Mouse (Mus musculus): ENCODE measurements around the gene Elavl1. TPM values are rescaled to one million over a fixed set of nuclear protein-coding genes. Genes with fewer than 3 reads are reported as not detected.

Elavl1 gene
- polyA plus RNA-seq (2011; ENCODE audit: insufficient read depth, insufficient read length, low replicate concordance, missing spikeins) = 21.7 and 28.5 TPM in 2 replicates

DNA sequence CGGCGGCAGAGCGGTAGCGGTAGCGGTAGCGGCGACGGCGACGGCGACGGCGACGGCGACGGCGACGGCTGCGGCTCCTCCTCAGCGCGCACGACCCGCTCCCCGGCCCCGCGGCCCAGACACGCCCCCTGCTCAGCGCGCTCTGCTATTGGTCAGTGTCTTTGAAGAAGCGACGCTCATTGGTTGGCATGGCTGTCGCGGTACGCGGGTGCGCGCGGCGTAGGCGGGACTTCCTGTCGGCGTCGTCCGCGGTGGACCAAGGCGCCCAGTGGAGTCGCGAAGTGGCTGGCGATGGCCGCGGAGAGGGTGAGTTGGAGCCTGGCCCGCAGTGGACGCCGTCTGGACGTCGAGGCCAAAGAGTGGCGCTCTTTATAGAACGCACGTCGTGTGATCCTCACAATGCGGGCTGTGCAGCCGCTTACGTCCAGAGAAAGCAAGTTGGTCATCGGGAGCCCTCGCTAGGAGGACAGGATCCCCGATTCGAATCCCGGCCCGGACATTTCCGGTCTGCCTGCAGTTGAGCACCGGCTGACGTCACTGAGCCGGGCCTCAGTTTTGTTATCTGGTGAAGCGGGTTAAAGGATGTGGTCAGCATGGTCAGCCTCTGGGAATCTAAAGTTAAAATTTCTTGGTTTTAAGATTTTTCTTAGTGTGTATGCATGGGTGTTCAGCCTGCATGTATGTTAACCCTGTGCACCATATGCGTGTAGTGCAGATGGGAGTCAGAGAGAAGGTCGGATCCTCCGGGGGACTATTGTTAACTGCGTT lies at the start of gene Elavl1, which contains the start of gene Ccl25:
Gene Elavl1 (minus strand): TSS at position 431 of the 768 bp plus-strand sequence.
Gene Ccl25 (plus strand): TSS at position 228 of the 768 bp plus-strand sequence.
- Histone ChIP-seq H3K4me1 (ENCODE audit: control insufficient read depth, insufficient read depth, low read length) (no peaks in the 10 kb centered on the region; the same call in 1 of the 2 replicates), H3K4me3 (replicated peaks; ENCODE audit: control insufficient read depth, low read depth, low read length) (peak within 1 kb of the TSS; percentile 95), H3K27ac (ENCODE audit: control insufficient read depth, insufficient read depth, low read depth, low read length, poor library complexity) (peak within 1 kb of the TSS; percentile 97)
- no peak for TF ChIP-seq CTCF (IDR thresholded peaks at IDR 0.05; ENCODE audit: control insufficient read depth, insufficient read depth, low read length)
- peak; percentile 81; the same call in 1 of the 2 replicates for TF ChIP-seq POLR2A (IDR thresholded peaks at IDR 0.05; ENCODE audit: borderline replicate concordance, control insufficient read depth, low read depth, low read length)
- WGBS = under 1% methylated on average over 77 of the region's 78 CpGs

DNA sequence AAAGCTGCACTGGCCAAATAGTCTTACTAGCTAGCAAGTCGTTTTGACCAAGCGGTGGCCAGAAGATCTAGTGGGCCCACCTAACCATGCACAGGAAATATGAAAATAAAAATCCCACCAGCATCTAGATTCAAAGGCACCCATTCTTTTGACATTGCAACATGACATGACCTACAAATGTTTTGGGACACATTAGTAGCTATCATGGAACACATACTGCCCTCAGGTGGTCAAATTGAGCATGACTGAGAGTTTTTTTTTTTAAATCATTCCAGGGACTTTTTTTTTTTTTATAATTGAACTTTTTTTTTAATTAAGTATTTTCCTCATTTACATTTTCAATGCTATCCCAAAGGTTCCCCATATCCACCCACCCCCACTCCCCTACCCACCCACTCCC lies 47.4 kb upstream of the Elavl1 start:
- Histone ChIP-seq H3K4me3 (replicated peaks; ENCODE audit: control insufficient read depth, low read depth, low read length) (no peak overlapping the region), H3K4me1 (ENCODE audit: control insufficient read depth, insufficient read depth, low read length) (no peaks in the 10 kb centered on the region), H3K27ac (ENCODE audit: control insufficient read depth, insufficient read depth, low read depth, low read length, poor library complexity) (no peak overlapping the region)
- no peak for TF ChIP-seq CTCF (IDR thresholded peaks at IDR 0.05; ENCODE audit: control insufficient read depth, insufficient read depth, low read length)
- no peak for TF ChIP-seq POLR2A (IDR thresholded peaks at IDR 0.05; ENCODE audit: borderline replicate concordance, control insufficient read depth, low read depth, low read length)
- 63% methylated on average over 2 of the region's 2 CpGs for WGBS

DNA sequence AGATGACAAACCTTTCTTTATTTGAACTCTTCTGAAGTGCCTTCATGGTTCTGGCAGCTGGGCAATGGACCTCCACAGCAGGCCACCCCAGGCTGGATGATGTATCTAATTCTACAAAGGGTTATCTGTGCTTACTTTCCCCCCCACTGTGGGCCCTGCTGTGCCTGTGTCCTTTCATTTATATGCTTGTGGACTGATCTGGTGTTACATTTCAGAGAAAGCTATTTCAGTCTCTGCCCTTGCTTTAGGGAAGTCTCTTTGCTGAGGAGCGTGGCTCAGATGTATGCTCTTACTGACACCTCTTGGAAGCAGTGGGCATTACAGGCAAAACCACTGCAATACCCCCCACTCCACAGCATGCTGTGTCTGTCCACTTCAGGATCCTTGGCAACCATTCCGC lies 44.9 kb upstream of the Elavl1 start:
- H3K4me1 ChIP-seq (ENCODE audit: control insufficient read depth, insufficient read depth, low read length) = no peaks in the 10 kb centered on the region
- TF ChIP-seq CTCF (IDR thresholded peaks at IDR 0.05; ENCODE audit: control insufficient read depth, insufficient read depth, low read length) (peak; percentile 68), POLR2A (IDR thresholded peaks at IDR 0.05; ENCODE audit: borderline replicate concordance, control insufficient read depth, low read depth, low read length) (no peak)
- no peak overlapping the region for H3K27ac ChIP-seq (ENCODE audit: control insufficient read depth, insufficient read depth, low read depth, low read length, poor library complexity)
- 34% methylated on average over 2 of the region's 2 CpGs for WGBS
- no peak overlapping the region for H3K4me3 ChIP-seq (replicated peaks; ENCODE audit: control insufficient read depth, low read depth, low read length)

DNA sequence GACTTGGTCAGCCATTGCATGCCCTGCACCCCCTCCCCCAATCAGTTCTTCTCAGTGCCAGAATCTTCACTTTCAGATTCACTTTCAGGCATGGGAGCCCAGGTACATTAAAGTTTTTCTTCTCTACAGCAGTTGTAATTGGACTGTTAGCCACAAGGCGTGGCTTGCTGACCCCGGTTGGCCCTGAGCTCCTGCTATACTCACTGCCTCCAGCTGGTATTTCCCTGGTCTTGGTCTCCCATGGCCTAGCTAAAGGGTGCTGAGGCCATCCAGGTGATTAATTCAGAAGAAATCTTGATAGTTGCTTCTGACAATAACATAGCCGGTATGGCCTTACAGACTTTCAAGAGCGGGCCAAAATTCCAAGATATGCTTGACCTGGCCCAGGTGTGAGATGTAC lies 43.3 kb upstream of the Elavl1 start:
- TF ChIP-seq POLR2A (IDR thresholded peaks at IDR 0.05; ENCODE audit: borderline replicate concordance, control insufficient read depth, low read depth, low read length) = no peak
- H3K27ac ChIP-seq (ENCODE audit: control insufficient read depth, insufficient read depth, low read depth, low read length, poor library complexity) = no peak overlapping the region
- H3K4me1 ChIP-seq (ENCODE audit: control insufficient read depth, insufficient read depth, low read length) = no peaks in the 10 kb centered on the region
- 75% methylated on average over 4 of the region's 4 CpGs for WGBS
- H3K4me3 ChIP-seq (replicated peaks; ENCODE audit: control insufficient read depth, low read depth, low read length) = no peak overlapping the region

DNA sequence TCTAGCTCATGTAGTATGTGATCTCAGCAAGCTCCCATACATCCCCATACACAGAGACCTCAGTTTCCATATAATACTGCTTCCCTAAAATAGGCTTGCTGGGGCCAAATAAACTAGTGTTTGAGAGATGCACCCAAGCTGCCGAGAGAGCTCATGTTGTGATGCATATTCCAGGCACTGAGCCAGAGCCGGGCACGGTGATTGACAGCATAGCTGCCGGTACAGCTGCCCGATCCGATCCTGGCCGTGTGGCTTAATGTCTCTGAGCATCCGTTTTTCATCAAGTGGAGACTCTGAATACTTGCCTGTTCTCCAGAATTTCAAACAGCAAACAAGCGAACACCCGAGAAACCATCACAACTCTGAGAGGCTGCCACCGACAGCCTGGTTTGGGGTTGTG lies 42.6 kb upstream of the Elavl1 start:
- H3K4me1 ChIP-seq (ENCODE audit: control insufficient read depth, insufficient read depth, low read length) = no peaks in the 10 kb centered on the region
- TF ChIP-seq POLR2A (IDR thresholded peaks at IDR 0.05; ENCODE audit: borderline replicate concordance, control insufficient read depth, low read depth, low read length) (no peak), CTCF (IDR thresholded peaks at IDR 0.05; ENCODE audit: control insufficient read depth, insufficient read depth, low read length) (no peak)
- 79% methylated on average over 11 of the region's 11 CpGs for WGBS
- H3K4me3 ChIP-seq (replicated peaks; ENCODE audit: control insufficient read depth, low read depth, low read length) = no peak overlapping the region
- H3K27ac ChIP-seq (ENCODE audit: control insufficient read depth, insufficient read depth, low read depth, low read length, poor library complexity) = no peak overlapping the region

DNA sequence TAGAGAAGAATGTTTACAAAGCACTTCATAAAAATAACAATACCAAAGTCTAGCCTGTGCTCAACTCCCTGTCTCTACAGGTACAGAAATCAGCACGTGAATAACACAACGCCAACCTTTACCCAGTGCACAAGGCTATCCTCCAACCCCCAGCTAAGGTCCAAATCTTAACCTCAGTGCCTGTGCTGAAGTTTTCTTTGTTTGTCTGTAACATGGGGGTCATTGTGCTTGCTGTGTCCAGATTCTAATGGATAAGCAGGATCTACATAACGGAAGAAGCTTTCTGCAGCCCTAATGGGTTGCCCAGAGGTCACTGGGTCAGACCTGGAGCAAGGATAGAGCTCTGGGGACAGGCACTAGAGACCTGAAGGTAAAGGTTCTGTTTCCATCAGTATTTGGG lies 41.0 kb upstream of the Elavl1 start:
- TF ChIP-seq POLR2A (IDR thresholded peaks at IDR 0.05; ENCODE audit: borderline replicate concordance, control insufficient read depth, low read depth, low read length) (no peak), CTCF (IDR thresholded peaks at IDR 0.05; ENCODE audit: control insufficient read depth, insufficient read depth, low read length) (no peak)
- Histone ChIP-seq H3K4me3 (replicated peaks; ENCODE audit: control insufficient read depth, low read depth, low read length) (no peak overlapping the region), H3K27ac (ENCODE audit: control insufficient read depth, insufficient read depth, low read depth, low read length, poor library complexity) (no peak overlapping the region), H3K4me1 (ENCODE audit: control insufficient read depth, insufficient read depth, low read length) (no peaks in the 10 kb centered on the region)
- WGBS = 85% methylated on average over 3 of the region's 3 CpGs

DNA sequence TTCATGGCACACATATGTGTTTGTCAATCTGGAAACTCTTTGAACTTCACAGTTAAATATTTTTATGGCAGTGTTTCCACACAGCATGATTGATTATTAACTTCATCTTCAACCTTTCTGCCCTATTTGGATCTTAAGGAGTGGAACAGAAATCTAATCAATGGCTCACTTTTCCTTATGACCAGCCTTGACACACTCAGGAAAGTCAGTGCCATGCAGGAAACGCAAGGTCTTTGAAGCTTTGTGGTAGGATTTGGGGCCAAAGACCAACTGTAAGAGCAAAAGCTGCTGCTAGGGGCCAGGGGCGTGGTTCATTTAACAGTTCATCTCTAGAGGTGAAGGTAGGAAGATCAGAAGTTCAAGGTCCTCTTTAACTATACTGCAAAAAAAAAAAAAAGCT lies 35.7 kb upstream of the Elavl1 start:
- Histone ChIP-seq H3K27ac (ENCODE audit: control insufficient read depth, insufficient read depth, low read depth, low read length, poor library complexity) (no peak overlapping the region), H3K4me1 (ENCODE audit: control insufficient read depth, insufficient read depth, low read length) (no peaks in the 10 kb centered on the region; the same call in 1 of the 2 replicates), H3K4me3 (replicated peaks; ENCODE audit: control insufficient read depth, low read depth, low read length) (no peak overlapping the region)
- 75% methylated on average over 2 of the region's 2 CpGs for WGBS
- no peak for TF ChIP-seq CTCF (IDR thresholded peaks at IDR 0.05; ENCODE audit: control insufficient read depth, insufficient read depth, low read length)
- TF ChIP-seq POLR2A (IDR thresholded peaks at IDR 0.05; ENCODE audit: borderline replicate concordance, control insufficient read depth, low read depth, low read length) = no peak

DNA sequence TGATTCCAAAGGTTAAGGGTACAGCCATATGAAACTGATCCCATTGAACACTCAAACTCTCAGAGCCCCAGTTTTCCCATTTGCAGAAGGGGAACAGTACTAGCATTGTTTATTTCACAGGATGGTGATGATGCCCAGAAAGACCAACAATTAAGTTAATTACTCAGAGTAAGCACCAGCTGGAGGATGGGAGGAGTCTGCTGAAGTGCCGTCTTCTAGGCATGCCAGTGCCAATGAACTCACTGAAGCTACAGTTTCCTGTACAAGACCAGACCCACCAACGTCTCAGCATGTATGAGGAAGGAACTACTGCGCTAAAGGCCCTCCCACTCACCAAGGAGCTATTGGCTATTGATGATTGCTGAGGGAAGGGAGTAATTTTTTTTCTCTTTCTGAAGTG lies 34.1 kb upstream of the Elavl1 start:
- no peak overlapping the region for H3K4me3 ChIP-seq (replicated peaks; ENCODE audit: control insufficient read depth, low read depth, low read length)
- no peak overlapping the region for H3K27ac ChIP-seq (ENCODE audit: control insufficient read depth, insufficient read depth, low read depth, low read length, poor library complexity)
- H3K4me1 ChIP-seq (ENCODE audit: control insufficient read depth, insufficient read depth, low read length) = no peaks in the 10 kb centered on the region; the same call in 1 of the 2 replicates
- WGBS = 28% methylated on average over 3 of the region's 3 CpGs
- TF ChIP-seq CTCF (IDR thresholded peaks at IDR 0.05; ENCODE audit: control insufficient read depth, insufficient read depth, low read length) (no peak), POLR2A (IDR thresholded peaks at IDR 0.05; ENCODE audit: borderline replicate concordance, control insufficient read depth, low read depth, low read length) (no peak)

All from bone marrow, adult 2 months (tissue).